ENCODE assay signal across 8 mouse cellular contexts in genomic region chr4:148151267-148152168, GRCm38 (mm10). TPM values are rescaled to one million over a fixed set of nuclear protein-coding genes. Genes with fewer than 3 reads are reported as not detected.
DNase-seq lines count a peak whose midpoint lies in the region; ATAC-seq and TF ChIP-seq lines count a peak whose summit lies in the region.

Fbxo6 (minus strand) TSS chr4:148152140.

- peak; percentile 59 for ATAC-seq in Patski
- ATAC-seq in hindbrain, embryonic 12.5 days (ENCODE audit: low FRiP score), result peak; percentile 91

- H3K9ac ChIP-seq in hindbrain, embryonic 12.5 days, result peak within 1 kb of the TSS; percentile 64

- peaks cover 18% of the 10 kb centered on the region for H3K4me1 ChIP-seq in hindbrain, embryonic 12.5 days

- no peaks in the 10 kb centered on the region for H3K27me3 ChIP-seq in Patski
- H3K27me3 ChIP-seq in hindbrain, embryonic 12.5 days, result no peaks in the 10 kb centered on the region

- H3K36me3 ChIP-seq in hindbrain, embryonic 12.5 days, result peaks cover 42% of the 10 kb centered on the region

- POLR2A ChIA-PET in Patski (lab: Charles Lee), result interaction anchor here (3.4 kb wide), 1 partner anchor 11 kb away, joined by 21 read pairs; no protein-coding TSS in a partner anchor

- 1% methylated on average over 53 of the region's 67 CpGs for WGBS in hindbrain, embryonic 12.5 days

- in situ Hi-C loops in Patski (cut with MboI; ENCODE audit: low pct_unique_long_range_greater_than_20kb), result loop anchor here (5.0 kb wide), 1 partner anchor 34 kb away; no protein-coding TSS in a partner anchor

- DNase-seq in Patski (ENCODE audit: low read depth, low spot score), result no peak
- DNase-seq in cerebellum, postnatal 10 days, result peak; percentile 93 to 95
- peak; percentile 76 to 81 for DNase-seq in frontal cortex, postnatal 14 days (ENCODE audit: low spot score in 2 of 2)
- DNase-seq in layer of hippocampus, postnatal 36 days, result peak; percentile 81
- DNase-seq in lung, postnatal 25 days (ENCODE audit: low spot score), result peak; percentile 91
- DNase-seq in retina, adult 2 months (ENCODE audit: low read depth, low spot score), result peak; percentile 71
- peak; percentile 87 for DNase-seq in thymus, postnatal 25 days

- CTCF ChIA-PET in Patski (lab: Charles Lee), result interaction anchor here (1.2 to 5.2 kb wide), 3 partner anchors 12 to 47 kb away, joined by 3 to 42 read pairs (median 13); no protein-coding TSS in a partner anchor

- peak within 1 kb of the TSS; percentile 82 for H3K4me2 ChIP-seq in hindbrain, embryonic 12.5 days (replicated peaks)

- TF ChIP-seq CTCF in Patski (IDR thresholded peaks at IDR 0.05), result no peak

- H3K4me3 ChIP-seq in hindbrain, embryonic 12.5 days, result peak within 1 kb of the TSS; percentile 48

- H3K27ac ChIP-seq in hindbrain, embryonic 12.5 days, result peak within 1 kb of the TSS; percentile 89

- no peaks in the 10 kb centered on the region for H3K9me3 ChIP-seq in hindbrain, embryonic 12.5 days (replicated peaks)

RNA-seq across cellular contexts. Expression of gene Fbxo6, which starts in this region (rescaled TPM):
- polyA plus RNA-seq in Patski (2021), result 68.4 TPM
- 15.2 and 15.9 TPM in 2 replicates for polyA plus RNA-seq in hindbrain, embryonic 12.5 days (2016; fragmentation: Nextera tagmentation; extraction: Ambion mirVana)
- total RNA-seq in layer of hippocampus, postnatal 36 days (2021), result 10 to 100 TPM; 28.5 to 29.1 TPM
